Mouse (Mus musculus): ENCODE measurements at regions not wholly inside any gene's neighbourhood (a gene's known extent, or its start where the extent isn't known, plus 50 kb on each side); places are given as distances from the start of the nearest gene placed in this dataset.

DNA sequence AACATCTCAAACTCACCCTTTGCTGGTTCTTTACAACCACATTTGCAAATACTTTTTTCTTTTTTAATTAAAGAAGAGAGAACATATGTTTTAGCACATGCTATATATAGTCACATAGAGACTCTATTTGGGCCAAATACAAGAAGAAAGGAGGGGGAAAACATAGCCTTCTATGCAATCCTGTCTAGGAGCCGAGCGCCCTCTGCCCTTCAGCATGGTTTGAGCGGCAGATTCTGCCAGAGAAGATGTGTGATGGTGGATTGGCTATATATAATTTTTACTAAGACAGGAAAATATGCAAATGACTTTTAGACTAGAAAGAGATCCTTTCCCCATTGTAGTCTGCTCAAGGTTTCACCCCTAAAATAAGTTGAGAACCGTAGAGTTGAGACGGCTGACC lies 60.0 kb upstream of the Myom1 start:
- no peak for DNase-seq (ENCODE audit: low spot score)

DNA sequence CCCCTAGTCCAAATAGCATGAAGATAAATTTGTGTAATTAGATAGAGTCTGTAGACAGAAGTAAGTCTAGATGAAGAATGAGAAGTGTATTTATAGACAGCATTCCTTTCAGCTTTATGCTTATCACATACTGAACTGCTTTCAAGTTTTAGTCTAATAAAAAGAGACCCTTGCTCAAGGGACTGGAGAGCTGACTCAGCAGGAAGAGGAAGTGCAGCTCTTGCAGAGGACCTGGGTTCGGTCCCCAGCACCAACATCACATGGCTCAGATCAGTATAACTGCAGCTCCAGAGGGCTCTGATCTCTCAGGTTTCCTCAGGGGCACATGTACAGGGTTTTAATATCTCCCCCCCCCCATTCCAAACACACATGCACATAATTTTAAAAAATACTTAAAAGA lies 68.2 kb upstream of the Myom1 start:
- DNase-seq (ENCODE audit: low spot score): no peak

DNA sequence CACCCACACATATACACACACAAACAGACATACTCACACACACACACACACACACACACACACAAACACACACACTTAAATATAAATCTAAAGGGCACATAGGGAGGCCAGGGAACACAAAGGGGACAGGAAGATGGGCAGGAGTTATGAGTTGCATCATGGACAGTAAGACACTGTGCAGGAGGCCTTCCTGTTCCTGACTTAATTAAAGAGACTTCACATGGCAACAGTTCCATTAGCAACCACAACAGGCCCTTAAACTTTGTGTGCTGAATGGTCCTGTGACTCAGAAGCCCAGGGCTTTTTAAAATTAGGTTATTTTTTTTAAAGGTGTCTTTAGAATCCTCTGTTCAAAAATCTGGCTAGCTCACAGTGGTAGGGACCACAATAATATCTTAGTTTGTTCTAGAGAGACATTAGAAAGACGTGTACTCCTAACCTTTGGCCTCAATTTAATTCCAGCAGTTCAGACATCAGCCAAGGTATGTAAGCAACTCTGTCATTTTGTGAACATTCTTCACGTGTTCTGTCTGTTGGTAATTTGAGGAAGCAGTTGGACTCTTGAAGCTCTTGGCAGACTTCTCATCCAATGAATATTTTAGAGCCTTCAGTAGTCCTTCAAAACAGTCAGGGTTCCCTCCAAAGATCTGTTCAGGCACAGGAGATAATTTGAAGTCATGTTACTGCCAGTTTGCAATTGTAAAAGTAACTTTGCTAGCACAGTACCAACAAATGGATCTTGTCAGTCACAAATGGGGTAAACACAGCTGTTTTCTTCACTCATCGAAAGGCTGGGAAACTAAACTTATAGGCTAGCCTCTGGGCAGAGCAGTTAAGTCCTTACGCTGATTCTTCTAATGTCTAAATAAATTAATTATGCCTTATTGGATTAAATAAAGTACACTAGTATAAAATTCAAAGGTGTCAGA lies 69.0 kb upstream of the Myom1 start:
- peak; percentile 21 for DNase-seq (ENCODE audit: low spot score)

DNA sequence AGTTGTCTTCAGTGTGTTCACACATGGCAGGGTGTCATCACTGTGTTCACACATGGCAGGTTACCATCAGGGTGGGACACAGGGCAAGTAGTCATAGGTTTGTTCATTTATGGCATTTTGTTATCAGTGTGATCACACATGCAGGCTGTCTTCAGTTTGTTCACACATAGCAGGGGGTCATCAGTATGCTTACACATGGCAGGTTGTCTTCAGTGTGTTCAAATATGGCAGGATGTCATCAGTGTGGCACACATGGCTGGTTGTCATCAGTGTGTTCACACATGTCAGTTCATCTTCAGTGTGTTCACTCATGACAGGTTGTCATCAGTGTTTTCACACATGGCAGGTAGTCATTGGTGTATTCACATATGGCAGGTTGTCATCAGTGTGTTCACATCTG lies 69.9 kb upstream of the Myom1 start:
- no peak for DNase-seq (ENCODE audit: low spot score)

DNA sequence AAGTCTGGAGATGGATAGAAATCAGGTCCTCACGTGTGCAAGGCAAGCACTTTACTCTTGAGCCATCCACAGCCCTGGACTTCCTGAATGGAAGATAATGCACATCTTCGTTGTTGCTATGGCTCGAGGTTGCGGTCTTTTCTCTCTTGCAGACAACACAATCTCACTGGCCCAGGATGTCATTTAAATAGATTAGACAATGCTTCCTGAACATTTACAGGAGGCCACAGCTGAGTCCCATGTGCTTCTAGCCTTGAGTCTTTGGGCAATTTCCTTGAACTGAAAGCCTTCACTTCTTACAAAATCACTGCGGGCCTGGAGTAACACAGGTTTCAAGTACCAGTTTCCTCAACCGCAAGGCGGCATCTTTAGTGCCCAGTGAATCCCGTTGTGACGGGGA lies 71.8 kb upstream of the Myom1 start:
- no peak for DNase-seq (ENCODE audit: low spot score)

DNA sequence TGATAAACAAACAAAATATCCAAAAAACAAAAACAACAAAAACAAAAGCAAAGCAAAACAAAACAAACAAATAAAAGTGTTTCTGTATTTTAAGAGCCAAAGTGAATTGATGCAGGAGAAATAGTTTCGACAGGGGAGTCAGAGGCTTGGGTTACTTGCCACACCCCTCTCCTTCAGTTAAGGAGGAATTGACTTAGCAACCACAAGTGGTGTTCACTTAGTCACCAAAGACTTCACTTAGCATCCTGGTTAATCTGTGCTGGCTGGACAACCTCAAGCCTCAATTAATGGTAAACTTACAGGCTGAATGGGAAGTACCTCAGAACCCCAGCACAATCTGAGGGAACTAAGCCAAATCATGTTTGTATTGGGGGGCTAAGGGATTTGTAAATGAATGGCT lies 72.9 kb upstream of the Myom1 start:
- no peak for DNase-seq (ENCODE audit: low spot score)

DNA sequence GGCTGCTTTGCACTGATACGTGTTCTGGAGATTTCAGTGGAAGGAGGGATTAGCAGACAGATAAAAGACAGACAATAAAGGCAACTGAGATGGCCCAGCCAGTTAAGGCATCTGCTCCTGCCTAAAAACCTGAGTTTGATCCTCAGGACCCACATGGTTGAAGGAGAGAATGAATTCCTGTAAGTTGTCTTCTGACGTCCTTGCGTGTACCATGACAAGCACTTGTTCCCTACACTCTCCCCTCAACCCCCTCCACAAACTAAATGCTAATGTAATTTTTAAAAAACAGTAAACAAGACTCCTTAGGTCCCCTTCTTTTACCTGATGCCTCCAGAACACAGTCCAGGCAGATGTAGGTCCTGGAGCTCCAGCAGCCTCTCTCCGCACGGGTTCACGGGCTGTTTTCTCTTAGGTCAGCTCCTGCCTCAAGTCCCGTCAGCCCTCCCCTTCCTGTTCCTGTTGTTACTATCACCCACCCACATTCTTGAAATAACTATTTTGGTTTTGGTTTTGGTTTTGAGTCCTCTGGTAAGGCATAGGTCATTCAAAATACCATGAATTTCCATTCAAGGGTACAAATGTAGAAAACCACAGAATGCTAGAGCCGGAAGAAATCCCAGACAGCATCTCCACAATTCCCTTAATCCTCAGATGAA lies 71.3 kb upstream of the Tgif1 start:
- DNase-seq (ENCODE audit: low spot score): no peak

DNA sequence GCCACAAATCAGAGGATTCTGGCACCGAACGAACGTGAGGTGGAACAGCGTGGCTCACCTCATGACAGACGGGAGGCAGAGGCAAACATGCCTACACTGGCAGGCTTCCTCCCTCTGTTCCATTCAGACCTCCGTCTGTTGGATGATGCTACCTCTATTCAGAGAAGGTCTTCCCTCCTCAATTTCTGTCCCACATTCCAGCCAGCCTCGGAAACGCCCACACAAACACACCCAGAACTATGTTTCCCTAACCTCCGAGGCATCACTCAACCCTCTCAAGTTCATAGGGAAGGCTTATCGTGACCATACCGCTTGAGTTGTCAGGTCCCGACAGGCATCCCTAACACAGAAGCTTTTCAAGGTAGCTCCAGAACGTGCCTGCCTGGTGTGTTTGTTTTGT lies 68.3 kb upstream of the Tgif1 start:
- no peak for DNase-seq (ENCODE audit: low spot score)

DNA sequence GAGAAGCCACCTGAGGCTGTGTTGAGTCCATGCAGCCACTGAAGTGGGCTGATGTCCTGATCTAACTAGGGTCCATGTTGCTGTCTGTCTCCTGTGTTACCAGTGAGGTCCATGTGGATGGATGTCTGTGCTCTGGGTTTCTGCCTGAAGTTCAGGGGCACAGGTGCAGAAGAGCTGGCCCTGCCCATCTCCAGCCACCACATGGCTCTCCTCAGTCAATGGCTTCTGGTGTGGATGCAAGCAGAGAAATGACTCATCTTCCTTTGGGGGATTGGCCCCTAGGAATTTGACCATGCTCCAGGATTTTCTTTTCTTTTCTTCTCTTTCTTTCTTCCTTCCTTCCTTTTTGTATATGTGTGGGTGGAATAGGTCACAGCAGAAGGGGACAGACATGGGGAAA lies 66.8 kb upstream of the Tgif1 start:
- DNase-seq (ENCODE audit: low spot score): no peak

DNA sequence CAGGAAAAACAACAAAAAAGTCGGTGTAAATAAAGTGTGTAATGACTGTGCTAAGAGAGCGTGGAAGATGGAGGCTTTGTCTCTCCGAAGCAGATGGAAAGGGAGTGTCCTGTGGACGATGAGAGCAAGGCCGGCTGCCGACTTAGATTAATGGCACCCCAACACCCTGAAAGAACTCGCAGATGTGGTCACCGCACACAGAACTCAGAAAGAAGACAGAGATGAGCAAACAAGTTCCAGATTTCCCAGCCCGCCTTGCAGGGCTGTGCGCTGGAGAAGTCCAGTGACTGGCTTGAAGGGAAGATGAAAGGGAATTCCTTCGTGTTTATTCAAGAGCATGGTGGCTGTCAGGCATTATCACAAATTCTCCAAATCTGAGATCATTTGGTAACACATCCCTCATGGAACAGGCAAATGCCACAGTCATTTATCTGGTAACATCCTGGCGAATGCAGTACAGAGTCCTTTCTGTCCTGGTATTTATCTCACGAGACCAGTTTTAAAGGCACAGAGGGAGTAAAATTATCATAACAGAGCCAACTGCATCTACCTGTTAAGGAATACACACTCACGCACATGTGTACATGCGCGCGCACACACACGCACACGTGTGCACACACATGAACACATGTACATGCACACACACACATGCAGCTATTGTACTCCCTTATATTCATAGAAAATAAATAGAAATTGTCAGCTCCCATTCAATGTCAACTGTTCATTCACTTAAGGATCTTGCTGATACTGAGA lies 64.0 kb upstream of the Tgif1 start:
- no peak for DNase-seq (ENCODE audit: low spot score)

DNA sequence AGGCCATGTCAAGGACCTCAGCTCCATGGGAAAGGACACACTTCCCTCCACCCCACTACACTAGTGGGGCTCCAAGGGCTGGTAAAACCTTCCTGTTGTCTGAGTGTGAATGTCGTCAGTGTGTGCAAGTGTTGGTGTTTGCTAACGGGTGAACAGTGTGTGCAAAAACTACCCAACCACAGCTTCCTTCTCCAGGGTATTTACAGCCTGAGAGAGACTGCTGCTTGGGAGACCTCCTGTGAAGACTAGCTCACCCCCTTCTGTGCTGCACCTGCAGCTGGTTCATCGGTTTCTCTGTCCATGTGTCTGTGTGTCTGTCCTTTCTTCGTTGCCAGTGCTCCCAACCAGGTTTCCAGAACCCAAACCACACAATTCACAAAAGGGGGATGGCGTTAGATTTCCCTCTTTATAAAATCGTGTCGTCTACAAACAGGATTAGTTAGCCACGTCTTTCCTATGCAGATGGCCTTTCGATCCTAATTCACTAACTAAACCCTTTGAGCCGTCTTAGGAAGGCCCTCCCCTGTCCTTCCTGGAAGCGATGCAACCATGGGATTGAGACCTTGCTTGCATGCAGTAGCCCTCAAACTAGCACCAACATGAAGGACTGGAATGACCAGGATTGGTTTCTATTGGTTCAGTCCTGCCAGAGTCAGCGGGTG lies 62.9 kb upstream of the Tgif1 start:
- DNase-seq (ENCODE audit: low spot score): no peak

DNA sequence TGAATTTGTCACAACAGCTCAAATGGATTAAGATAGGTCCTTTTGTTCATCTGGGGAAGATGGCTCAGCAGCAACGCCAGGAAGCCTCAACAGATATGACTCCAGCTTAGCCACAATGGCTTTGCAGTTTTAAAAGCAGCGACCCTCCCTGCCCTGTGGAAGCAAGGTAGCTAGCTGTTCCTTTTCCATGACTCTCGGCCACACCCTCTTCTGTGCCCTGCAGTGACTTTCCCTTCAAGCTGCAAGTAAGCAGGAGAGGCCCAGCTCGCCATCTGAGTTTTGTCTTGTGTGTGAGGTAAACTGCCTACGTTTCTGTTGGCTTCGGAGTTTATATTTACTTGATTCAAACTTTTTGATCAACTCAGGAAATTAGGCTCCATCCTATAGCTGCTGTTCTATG lies 62.1 kb upstream of the Tgif1 start:
- DNase-seq (ENCODE audit: low spot score): no peak

DNA sequence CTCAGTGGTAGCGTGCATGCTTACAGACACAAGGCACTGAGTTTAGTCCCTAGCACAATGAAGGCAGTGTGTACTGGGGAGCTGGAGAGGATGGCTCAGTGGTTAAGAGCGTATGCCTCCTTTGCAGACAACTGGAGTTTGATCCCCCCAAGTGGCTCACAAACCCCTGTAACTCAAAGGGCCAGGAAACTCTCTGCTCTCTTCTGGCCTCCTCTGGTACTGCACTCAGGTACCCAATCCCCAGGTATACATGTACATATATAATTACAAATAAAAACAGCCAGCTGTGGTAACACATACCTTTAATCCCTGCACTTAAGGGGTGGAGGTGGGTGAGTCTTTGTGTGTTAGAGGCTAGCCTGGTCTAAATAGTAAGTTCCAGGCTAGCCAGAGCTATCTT lies 56.9 kb upstream of the Tgif1 start:
- DNase-seq (ENCODE audit: low spot score): no peak

DNA sequence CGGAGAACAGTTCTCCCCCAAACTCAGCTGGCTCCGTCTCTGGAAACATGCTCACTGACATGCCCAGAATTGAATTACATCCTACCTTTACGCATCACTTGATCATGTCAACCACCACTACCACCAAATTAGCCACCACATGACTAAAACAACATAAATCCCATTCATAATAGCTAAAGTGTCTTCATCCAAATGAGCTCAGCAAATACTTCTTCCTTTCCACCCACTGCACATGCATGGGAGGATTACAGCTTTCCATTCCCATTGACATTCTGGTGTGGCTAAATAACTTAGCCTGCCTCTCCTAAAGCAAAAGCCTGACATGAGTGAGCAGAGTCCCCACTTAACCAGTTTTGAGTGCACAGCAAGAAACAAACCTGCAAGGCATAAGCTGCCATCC lies 56.2 kb upstream of the Tgif1 start:
- no peak for DNase-seq (ENCODE audit: low spot score)

DNA sequence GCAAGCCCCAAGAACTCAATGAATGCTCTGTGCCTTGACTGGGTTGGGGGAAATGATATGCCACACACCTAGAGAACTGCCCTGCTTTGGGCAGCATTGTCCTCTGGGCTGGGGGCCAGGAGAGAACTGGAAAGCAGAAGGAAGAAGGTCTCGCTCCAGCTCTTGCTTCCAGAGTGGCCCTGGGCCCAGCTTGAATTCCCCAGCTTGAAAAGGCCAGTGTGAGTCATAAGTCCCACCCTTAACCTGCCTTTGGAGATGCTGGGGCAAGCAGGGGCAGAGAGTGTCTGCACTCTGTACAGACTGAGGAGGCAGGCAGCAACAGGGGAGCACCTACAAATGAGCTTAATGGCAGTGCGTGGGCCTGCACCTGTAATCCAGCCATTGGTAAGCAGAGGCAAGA lies 55.0 kb upstream of the Tgif1 start:
- no peak for DNase-seq (ENCODE audit: low spot score)
